Mouse (Mus musculus) MEL (cell line): ENCODE measurements around the gene Epn3. TPM values are rescaled to one million over a fixed set of nuclear protein-coding genes. Genes with fewer than 3 reads are reported as not detected.

ENCODE experiments used
- DNase-seq: peaks from one replicate; pipeline ENCODE4 v3.0.0; 2011; ENCODE audit warnings: low read depth, low spot score
- H3K27ac ChIP-seq: 2 replicates; pipeline ENCODE4 v1.5.1; 2012; ENCODE audit warnings: low read depth, mild to moderate bottlenecking, control low read depth, low read length, moderate library complexity; ENCODE audit not compliant: control insufficient read depth
- H3K27me3 ChIP-seq, 2 experiments: fragments of 150-350 bp in 1 of 2; sonication (generic) in 1 of 2; 2 replicates each; pipeline ENCODE4 v1.6.1; 2012; ENCODE audit warnings: low read length in 2 of 2, mild to moderate bottlenecking in 2 of 2, improper control_type of control experiment in 1 of 2, moderate library complexity in 1 of 2; ENCODE audit not compliant: insufficient read depth in 2 of 2, control insufficient read depth in 1 of 2
- H3K36me3 ChIP-seq, 2 experiments: 2 replicates each; pipeline ENCODE4 v1.6.1; 2012 to 2014; ENCODE audit warnings: low read length in 2 of 2, improper control_type of control experiment in 1 of 2, inconsistent platforms in 1 of 2, mild to moderate bottlenecking in 1 of 2; ENCODE audit not compliant: insufficient read depth in 2 of 2, control insufficient read depth in 1 of 2
- H3K4me1 ChIP-seq, 2 experiments: fragments of 150-350 bp in 1 of 2; sonication (generic) in 1 of 2; 2 replicates each; pipeline ENCODE4 v1.6.1; 2012; ENCODE audit warnings: low read length in 2 of 2, improper control_type of control experiment in 1 of 2, mild to moderate bottlenecking in 1 of 2; ENCODE audit not compliant: insufficient read depth in 2 of 2, control insufficient read depth in 1 of 2
- H3K4me3 ChIP-seq, 2 experiments: fragments of 150-350 bp in 1 of 2; sonication (generic) in 1 of 2; 2 replicates each; pipeline ENCODE4 v1.5.1; 2012; ENCODE audit warnings: low read depth in 2 of 2, low read length in 2 of 2, mild to moderate bottlenecking in 2 of 2, moderate library complexity in 2 of 2, control low read depth in 1 of 2, improper control_type of control experiment in 1 of 2; ENCODE audit not compliant: control insufficient read depth in 1 of 2, insufficient read depth in 1 of 2
- H3K79me2 ChIP-seq: 2 replicates; pipeline ENCODE4 v1.6.1; 2012; ENCODE audit warnings: mild to moderate bottlenecking, low read length, moderate library complexity; ENCODE audit not compliant: control insufficient read depth, poor library complexity, insufficient read depth
- H3K9ac ChIP-seq: 2 replicates; pipeline ENCODE4 v1.6.1; 2012; ENCODE audit warnings: low read depth, mild to moderate bottlenecking, control low read depth, low read length, moderate library complexity; ENCODE audit not compliant: control insufficient read depth, poor library complexity, severe bottlenecking
- H3K9me3 ChIP-seq: fragments of 150-350 bp; sonication (generic); replicated peaks from 2 replicates; pipeline ENCODE4 v1.6.1; 2012; ENCODE audit warnings: mild to moderate bottlenecking, low read length, improper control_type of control experiment, moderate library complexity; ENCODE audit not compliant: insufficient read depth
- BHLHE40 ChIP-seq: IDR thresholded peaks from 2 replicates; pipeline ENCODE4 v1.6.1; 2012; ENCODE audit warnings: low read depth, mild to moderate bottlenecking, inconsistent platforms, low read length, improper control_type of control experiment, borderline replicate concordance
- CHD1 ChIP-seq: IDR thresholded peaks from 2 replicates; pipeline ENCODE4 v1.6.1; 2012; ENCODE audit warnings: low read depth, mild to moderate bottlenecking, inconsistent platforms, low read length, improper control_type of control experiment
- CHD2 ChIP-seq: IDR thresholded peaks from 2 replicates; pipeline ENCODE4 v1.6.1; 2011; ENCODE audit warnings: low read length, improper control_type of control experiment
- CTCF ChIP-seq, 3 experiments: IDR thresholded peaks in 2 of 3; conservative IDR thresholded peaks in 1 of 3; 2 replicates each; pipeline ENCODE4 v1.5.1; 2011 to 2012; ENCODE audit warnings: low read length in 3 of 3, low read depth in 2 of 3, mild to moderate bottlenecking in 2 of 3, improper control_type of control experiment in 1 of 3, inconsistent platforms in 1 of 3, mixed read lengths in 1 of 3, moderate library complexity in 1 of 3; ENCODE audit not compliant: control insufficient read depth in 1 of 3, insufficient read depth in 1 of 3, poor library complexity in 1 of 3, severe bottlenecking in 1 of 3
- E2F4 ChIP-seq: IDR thresholded peaks from 2 replicates; pipeline ENCODE4 v1.6.1; 2011; ENCODE audit warnings: low read depth, low read length, improper control_type of control experiment, borderline replicate concordance
- ETS1 ChIP-seq: IDR thresholded peaks from 2 replicates; pipeline ENCODE4 v1.6.1; 2012; ENCODE audit warnings: low read depth, mild to moderate bottlenecking, inconsistent platforms, low read length, improper control_type of control experiment, moderate library complexity
- GATA1 ChIP-seq: IDR thresholded peaks from 2 replicates; pipeline ENCODE4 v1.6.1; 2011; ENCODE audit warnings: low read depth, low read length, improper control_type of control experiment
- KAT2A ChIP-seq: conservative IDR thresholded peaks from 2 replicates; pipeline ENCODE4 v1.6.1; 2012; ENCODE audit warnings: low read depth, low read length, improper control_type of control experiment, inconsistent platforms
- MXI1 ChIP-seq: IDR thresholded peaks from 2 replicates; pipeline ENCODE4 v1.6.1; 2011; ENCODE audit warnings: mild to moderate bottlenecking, low read depth, low read length, improper control_type of control experiment
- NRF1 ChIP-seq: IDR thresholded peaks from 2 replicates; pipeline ENCODE4 v1.6.1; 2014; ENCODE audit warnings: low read depth, mild to moderate bottlenecking, inconsistent platforms, low read length, improper control_type of control experiment, moderate library complexity; ENCODE audit not compliant: poor library complexity, insufficient read depth, severe bottlenecking
- RAD21 ChIP-seq: IDR thresholded peaks from 2 replicates; pipeline ENCODE4 v1.6.1; 2011; ENCODE audit warnings: mild to moderate bottlenecking, low read depth, low read length, improper control_type of control experiment
- RCOR1 ChIP-seq: IDR thresholded peaks from 2 replicates; pipeline ENCODE4 v1.6.1; 2012; ENCODE audit warnings: low read depth, mild to moderate bottlenecking, inconsistent platforms, low read length, improper control_type of control experiment
- SIN3A ChIP-seq: IDR thresholded peaks from 2 replicates; pipeline ENCODE4 v1.6.1; 2012; ENCODE audit warnings: low read length, improper control_type of control experiment, inconsistent platforms
- TCF12 ChIP-seq: IDR thresholded peaks from 2 replicates; pipeline ENCODE4 v1.6.1; 2014; ENCODE audit warnings: low read depth, mild to moderate bottlenecking, inconsistent platforms, low read length, improper control_type of control experiment, moderate library complexity
- ZKSCAN1 ChIP-seq: IDR thresholded peaks from 2 replicates; pipeline ENCODE4 v1.6.1; 2012; ENCODE audit warnings: low read depth, mild to moderate bottlenecking, inconsistent platforms, low read length, improper control_type of control experiment, moderate library complexity
- ZMIZ1 ChIP-seq: IDR thresholded peaks from 2 replicates; pipeline ENCODE4 v1.6.1; 2012; ENCODE audit warnings: low read depth, mild to moderate bottlenecking, inconsistent platforms, low read length, improper control_type of control experiment, moderate library complexity
- polyA plus RNA-seq, 2 experiments: library from polyadenylated mRNA; stranded (reverse) in 1 of 2; unstranded in 1 of 2; fragments of >175 nt in 1 of 2; fragments of >200 nt in 1 of 2; gene quantifications; 2 replicates each; pipeline versions ENCODE4 v1.2.1 to v1.2.4; 2012; ENCODE audit warnings: low replicate concordance in 2 of 2, low read depth in 1 of 2; ENCODE audit not compliant: insufficient read length in 2 of 2, insufficient read depth in 1 of 2, missing spikeins in 1 of 2
- total RNA-seq: library from RNA; depleted of rRNA; stranded (reverse); fragments of 300-350 nt; gene quantifications from 2 replicates; pipeline ENCODE4 v1.2.3, GENCODE M21; 2012

Epn3 gene
- total and polyA plus RNA-seq, 3 experiments: not detected

GRCm38 (mm10) chr11:94491749-94492099 lies 8.1 kb downstream of the Epn3 start:
- no peaks in the 10 kb centered on the region for H3K36me3 ChIP-seq
- DNase-seq: no peak
- H3K4me3 ChIP-seq: no peak overlapping the region
- H3K27me3 ChIP-seq: no peaks in the 10 kb centered on the region; a peak in 1 of 4 replicates
- H3K9me3 ChIP-seq: no peaks in the 10 kb centered on the region
- no peak for TF ChIP-seq RCOR1
- TF ChIP-seq NRF1: no peak
- TF ChIP-seq, all 39 proteins: peak for 0
- Histone ChIP-seq H3K9ac (no peak overlapping the region), H3K4me1 (no peaks in the 10 kb centered on the region), H3K79me2 (no peaks in the 10 kb centered on the region), H3K27ac (no peak overlapping the region)

- no peak overlapping the region for H3K27ac ChIP-seq
- no peak overlapping the region for H3K9ac ChIP-seq
- no peaks in the 10 kb centered on the region for H3K4me1 ChIP-seq
- no peak for TF ChIP-seq ZKSCAN1
- TF ChIP-seq MXI1: no peak
- no peak for TF ChIP-seq SIN3A
- TF ChIP-seq ZMIZ1: no peak
- no peak for TF ChIP-seq CHD2
- no peak for TF ChIP-seq CTCF (IDR thresholded peaks at IDR 0.05 in 2 of 3, conservative IDR thresholded peaks at IDR 0.05 in 1 of 3; ENCODE audit: control insufficient read depth in 1 of 3, insufficient read depth in 1 of 3, low read depth in 2 of 3, low read length in 3 of 3, poor library complexity in 1 of 3, severe bottlenecking in 1 of 3)
- TF ChIP-seq TCF12: no peak
- H3K36me3 ChIP-seq: no peaks in the 10 kb centered on the region
- H3K27me3 ChIP-seq: no peaks in the 10 kb centered on the region; a peak in 1 of 4 replicates
- H3K9me3 ChIP-seq: no peaks in the 10 kb centered on the region
- no peak overlapping the region for H3K4me3 ChIP-seq
- no peaks in the 10 kb centered on the region for H3K79me2 ChIP-seq
- no peak for DNase-seq
Observed at GRCm38 (mm10) chr11:94491035-94491748, 8.6 kb downstream of the Epn3 start.

GRCm38 (mm10) chr11:94489745-94490144 lies 10.0 kb downstream of the Epn3 start:
- Histone ChIP-seq H3K4me3 (no peak overlapping the region), H3K27me3 (peaks cover 0 to 2% of the 10 kb centered on the region in 2 experiments; a peak in 1 of 4 replicates), H3K79me2 (no peaks in the 10 kb centered on the region), H3K36me3 (no peaks in the 10 kb centered on the region), H3K9ac (no peak overlapping the region), H3K27ac (no peak overlapping the region), H3K9me3 (no peaks in the 10 kb centered on the region), H3K4me1 (no peaks in the 10 kb centered on the region)
- no peak for DNase-seq
- TF ChIP-seq BHLHE40 (no peak), RAD21 (no peak), KAT2A (no peak), MXI1 (no peak), NRF1 (no peak), E2F4 (no peak), CHD1 (no peak), GATA1 (no peak), ETS1 (no peak)
